Mouse (Mus musculus) stomach, postnatal 0 days (tissue): ENCODE results near the gene Nxn.

ENCODE experiments used
- CTCF ChIP-seq: IDR thresholded peaks from 2 replicates; pipeline ENCODE4 v1.5.1; 2016; ENCODE audit warnings: antibody characterized with exemption, low read depth, mild to moderate bottlenecking, moderate library complexity
- EP300 ChIP-seq: optimal IDR thresholded peaks from 2 replicates; pipeline ENCODE3; 2016; ENCODE audit warnings: antibody characterized with exemption

- TF ChIP-seq EP300, result no peak
- TF ChIP-seq CTCF, result no peak
Observed at GRCm38 (mm10) chr11:76372120-76372519, 26.8 kb downstream of the Nxn start.
